Mouse (Mus musculus) liver, postnatal 0 days (tissue): ENCODE data around the gene Wfdc12.

ENCODE experiments used
- CTCF ChIP-seq: sonication (generic); IDR thresholded peaks from 2 replicates; pipeline ENCODE4 v1.5.1; 2016; ENCODE audit warnings: antibody characterized with exemption, low read depth
- EP300 ChIP-seq: IDR thresholded peaks from 2 replicates; pipeline ENCODE4 v1.6.1; 2016; ENCODE audit warnings: antibody characterized with exemption, low read depth, mild to moderate bottlenecking

DNA sequence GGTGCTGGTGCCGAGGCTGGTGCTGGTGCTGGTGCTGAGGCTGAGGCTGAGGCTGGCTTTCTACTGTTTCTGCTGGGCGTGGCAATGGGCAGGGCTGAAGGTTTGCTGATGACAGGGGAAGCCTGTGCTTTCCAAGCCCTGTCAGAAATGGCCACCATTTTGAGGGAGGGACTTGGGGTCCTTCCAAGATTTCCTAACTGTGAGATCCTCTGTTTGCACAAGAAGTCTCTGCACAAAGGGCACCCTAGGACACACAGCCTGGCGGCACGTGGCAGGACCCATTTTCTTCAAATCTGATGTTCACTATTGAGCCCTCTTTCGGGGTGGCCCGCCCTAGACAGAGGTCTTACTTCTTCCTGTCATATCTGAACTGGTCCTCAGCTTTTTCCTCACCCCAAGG lies at the start of gene Wfdc12:
- no peak for TF ChIP-seq EP300
- no peak for TF ChIP-seq CTCF
